Mouse (Mus musculus): ENCODE data around the gene Il2ra. TPM values are rescaled to one million over a fixed set of nuclear protein-coding genes. Genes with fewer than 3 reads are reported as not detected.
A peak's percentile ranks its signal among the peaks of the same experiment; 100 is the strongest.

Il2ra gene
- total RNA-seq, 2 experiments from 2014 or later = 0.12 TPM; not detected in 1

DNA sequence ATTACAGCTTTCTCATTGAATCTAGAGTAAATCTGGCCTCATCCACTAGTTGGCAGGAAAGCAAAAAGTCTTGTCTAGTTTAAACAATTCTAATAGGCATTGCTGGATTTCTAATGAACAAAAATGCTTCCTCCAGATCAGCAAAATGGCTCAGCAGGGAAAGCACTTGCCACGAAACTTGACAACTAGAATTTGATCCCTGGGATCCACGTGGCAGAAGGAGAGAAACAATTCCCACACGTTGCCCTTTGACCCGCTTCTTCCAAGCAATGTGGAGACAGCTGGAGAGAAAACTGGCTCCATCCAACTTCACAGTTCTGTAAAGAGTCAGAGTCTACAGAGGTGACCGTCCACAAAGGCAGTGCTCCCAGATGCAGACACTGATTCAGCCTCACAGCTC lies 56.4 kb downstream of the Il2ra start:
- no peak for DNase-seq (ENCODE audit: extremely low spot score in 1 of 2, low spot score in 1 of 2)

DNA sequence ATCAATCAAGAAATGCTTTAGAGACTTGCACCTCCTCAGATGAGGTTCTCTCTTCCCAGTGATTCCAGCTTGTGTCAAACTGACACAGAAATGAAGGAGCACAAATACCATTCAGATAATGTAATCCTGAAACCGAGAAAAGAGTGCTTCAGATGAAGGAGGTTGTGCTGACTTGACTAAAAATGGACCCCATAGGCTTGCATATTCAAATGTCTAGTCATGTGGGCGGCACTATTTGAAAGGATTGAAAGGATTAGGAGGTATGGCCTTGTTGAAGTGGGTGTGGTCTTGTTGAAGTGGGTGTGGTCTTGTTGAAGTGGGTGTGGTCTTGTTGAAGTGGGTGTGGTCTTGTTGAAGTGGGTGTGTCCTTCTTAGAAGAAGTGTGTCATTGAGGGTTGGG lies 57.3 kb downstream of the Il2ra start:
- no peak for DNase-seq (ENCODE audit: extremely low spot score in 1 of 2, low spot score in 1 of 2)

DNA sequence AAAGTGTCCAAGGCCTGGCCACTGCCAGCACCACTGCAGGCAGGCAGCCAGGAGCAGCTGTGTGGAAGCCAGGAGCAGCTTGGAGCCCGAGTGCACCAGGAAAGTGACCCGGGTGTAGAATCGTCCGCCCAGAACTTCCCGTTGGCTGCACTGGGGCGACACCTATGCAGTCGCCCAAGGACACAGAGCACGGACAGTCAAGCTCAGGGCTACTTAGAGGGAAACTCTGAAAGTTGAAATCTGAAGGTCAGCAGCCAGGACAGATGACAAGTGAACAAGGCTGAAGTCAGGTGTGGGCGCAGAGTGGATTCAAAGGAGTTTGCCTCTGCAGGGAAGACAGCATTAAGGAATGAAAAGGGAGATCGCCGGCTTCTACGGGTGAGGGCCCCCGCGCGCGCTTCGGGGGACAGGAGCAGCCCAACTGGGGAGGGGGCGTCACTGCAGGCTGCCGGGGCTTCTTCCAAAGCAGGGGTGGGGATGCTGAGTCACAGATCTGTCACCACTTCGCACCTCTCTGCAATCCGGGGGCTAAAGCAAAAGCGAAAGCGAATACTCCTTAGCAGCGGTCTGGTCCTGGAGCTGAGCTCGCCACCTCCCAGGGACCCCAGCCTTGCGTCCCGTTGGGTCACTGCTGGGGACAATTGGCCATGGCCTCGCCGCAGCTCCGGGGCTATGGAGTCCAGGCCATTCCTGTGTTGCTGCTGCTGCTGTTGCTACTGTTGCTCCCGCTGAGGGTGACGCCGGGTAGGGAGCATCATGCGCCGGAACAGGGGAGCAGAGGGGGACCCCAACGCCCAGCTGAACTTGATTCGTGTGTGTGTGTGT lies 62.8 kb downstream of the Il2ra start, which contains the start of gene Il15ra:
TSS of gene Il15ra (plus strand) at position 90 of the 825 bp plus-strand sequence.
- peak; percentile 23 to 51 for DNase-seq (ENCODE audit: extremely low spot score in 1 of 2, low spot score in 1 of 2)

DNA sequence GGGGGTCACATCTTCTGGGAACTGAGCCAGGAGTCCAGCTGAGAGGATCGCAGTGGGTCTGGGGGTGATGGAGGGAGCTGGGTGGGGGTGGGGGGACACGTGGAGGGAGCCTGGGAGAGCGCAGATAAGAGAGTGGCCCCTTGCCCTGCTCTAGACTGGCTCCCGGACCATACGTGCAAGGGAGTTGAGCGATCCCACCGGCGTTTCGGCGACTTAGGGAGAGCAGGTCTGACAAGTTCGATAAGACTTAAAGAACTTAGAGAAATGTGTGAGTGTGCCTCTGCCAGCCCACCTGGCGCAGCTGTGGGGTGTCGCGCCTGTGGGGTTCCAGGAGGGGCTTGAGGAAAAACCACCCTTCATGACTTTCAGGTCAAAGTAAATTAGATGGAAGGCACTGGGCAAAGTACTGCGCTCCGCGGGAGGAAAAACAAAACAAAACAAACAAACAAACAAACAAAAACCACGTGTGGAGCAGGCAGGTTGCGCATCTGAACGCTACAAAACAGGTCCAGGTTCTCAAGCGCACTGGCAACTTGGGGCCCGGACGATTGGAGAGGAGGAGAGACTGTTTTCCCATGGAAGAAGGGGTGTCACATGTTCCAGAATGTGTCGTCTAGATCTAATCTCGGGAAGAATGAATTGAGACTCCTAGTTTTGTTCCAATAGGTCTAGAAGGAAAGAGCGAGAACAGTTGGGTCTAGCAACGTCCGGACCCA lies 63.6 kb downstream of the Il2ra start:
- DNase-seq (ENCODE audit: extremely low spot score in 1 of 2, low spot score in 1 of 2) = no peak

DNA sequence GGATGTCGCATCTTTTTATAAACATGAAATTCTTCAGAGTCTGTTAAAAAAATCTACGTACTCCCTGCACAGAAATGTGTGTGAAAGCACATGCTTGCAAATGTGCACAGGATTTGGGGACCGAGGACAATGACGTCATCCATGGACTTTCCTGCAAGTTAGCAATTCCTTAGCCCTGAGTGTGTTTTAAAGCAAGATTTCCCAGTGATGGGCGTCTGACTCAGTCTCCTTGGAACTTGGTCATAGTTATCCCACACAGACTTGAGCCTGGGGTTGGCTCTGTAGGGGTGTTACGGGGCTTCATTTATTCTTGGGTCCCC lies 64.1 kb downstream of the Il2ra start:
- DNase-seq (ENCODE audit: extremely low spot score in 1 of 2, low spot score in 1 of 2) = no peak

DNA sequence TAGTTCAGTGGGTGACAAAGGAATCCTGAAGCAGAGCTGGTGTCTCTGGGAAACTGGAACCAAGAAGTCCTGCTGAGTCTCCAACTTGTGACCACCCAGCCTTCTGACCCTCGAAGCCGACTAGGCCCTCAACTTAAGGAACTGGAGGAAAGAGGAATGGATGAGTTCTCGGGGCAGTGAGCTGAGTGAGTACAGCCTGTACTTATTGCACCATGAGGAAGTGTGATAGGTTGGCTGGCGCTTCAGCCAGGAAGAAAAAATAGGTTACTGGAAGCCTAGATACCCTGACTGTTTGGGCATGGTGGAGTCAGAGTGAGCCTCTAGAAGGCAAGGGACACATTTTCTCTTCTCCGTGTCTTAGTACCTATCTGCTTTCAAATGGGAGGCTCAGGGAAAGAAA lies 65.9 kb downstream of the Il2ra start:
- no peak for DNase-seq (ENCODE audit: extremely low spot score in 1 of 2, low spot score in 1 of 2)

DNA sequence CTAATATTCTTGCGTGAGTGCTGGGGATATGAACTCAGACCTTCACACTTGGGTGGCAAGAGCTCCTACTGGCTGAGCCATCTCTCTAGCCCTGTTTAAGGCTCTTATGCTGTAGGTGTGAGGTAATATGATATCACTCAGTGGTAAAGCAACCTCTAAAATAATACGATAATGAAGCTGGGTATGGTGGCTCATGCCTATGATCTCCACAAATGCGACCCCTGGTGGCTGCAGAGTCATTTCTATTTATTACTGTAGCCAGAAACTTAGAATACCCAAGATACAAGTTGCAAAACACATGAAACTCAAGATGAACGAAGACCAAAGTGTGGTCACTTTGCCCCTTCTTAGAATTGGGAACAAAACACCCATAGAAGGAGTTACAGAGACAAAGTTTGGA lies 67.5 kb downstream of the Il2ra start:
- DNase-seq (ENCODE audit: extremely low spot score in 1 of 2, low spot score in 1 of 2) = peak in 1 of 2 experiments; percentile 49

DNA sequence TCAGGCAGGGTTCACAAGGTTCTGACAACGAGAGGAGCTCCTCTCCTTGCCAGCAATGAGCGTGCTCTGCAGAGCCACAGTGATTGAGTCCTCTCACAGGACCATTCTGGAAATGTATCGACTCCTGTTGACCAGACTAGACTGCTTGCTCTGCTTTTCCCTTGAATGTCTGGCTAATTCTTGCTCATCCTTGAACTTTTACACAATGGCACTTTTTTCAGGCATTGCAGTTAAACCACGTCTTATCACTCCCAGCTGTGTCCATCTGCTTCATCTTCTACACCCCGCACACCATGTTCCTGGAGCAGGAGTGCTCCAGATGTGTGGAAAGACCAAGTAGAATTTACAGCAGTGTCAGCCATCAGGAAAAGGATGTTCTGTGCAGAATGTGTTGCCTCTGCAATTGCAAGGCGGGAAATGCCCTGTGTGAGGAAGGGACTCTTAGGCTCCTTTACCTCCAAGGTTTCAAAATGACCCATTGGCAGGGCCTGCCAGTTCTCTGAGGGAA lies 69.9 kb downstream of the Il2ra start:
- no peak for DNase-seq (ENCODE audit: extremely low spot score in 1 of 2, low spot score in 1 of 2)

DNA sequence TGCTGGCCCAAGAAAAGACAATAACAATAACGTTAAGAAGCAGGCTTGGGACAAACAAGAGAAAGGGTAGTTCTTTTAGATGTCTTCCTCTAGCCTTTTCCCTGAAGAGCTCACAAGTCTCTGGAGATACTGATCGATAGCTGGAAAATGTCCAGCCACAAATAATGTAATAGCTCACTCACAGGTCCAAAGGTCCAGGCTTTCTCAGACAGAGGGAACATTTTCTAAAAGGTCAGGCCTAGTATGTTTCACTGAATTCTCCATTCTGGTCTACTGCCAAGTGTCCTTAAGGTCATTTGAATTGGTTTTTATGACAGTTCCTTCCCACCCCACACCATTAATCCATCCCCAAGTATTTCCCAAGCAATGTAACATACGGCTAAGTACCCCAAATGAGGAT lies 70.4 kb downstream of the Il2ra start:
- DNase-seq (ENCODE audit: extremely low spot score in 1 of 2, low spot score in 1 of 2) = no peak

DNA sequence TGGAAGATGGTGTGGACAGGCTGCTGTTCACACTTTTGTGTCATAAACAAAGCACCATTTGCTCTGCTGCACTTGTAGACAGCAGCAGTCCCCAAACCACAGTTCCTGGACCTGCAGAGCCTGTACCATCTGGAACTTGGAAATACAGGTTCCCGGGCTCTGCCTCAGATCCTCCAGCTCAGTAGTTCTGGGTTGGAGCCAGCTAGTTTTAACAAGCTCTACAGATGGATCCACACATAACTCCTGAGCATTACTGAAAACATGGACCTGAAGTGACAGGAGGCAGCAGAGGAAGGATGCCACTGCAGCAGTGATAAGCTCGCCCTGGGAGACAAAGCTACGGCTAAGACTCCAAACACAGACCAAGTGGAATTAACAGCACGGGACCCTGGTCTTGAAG lies 71.9 kb downstream of the Il2ra start:
- DNase-seq (ENCODE audit: extremely low spot score in 1 of 2, low spot score in 1 of 2) = no peak

DNA sequence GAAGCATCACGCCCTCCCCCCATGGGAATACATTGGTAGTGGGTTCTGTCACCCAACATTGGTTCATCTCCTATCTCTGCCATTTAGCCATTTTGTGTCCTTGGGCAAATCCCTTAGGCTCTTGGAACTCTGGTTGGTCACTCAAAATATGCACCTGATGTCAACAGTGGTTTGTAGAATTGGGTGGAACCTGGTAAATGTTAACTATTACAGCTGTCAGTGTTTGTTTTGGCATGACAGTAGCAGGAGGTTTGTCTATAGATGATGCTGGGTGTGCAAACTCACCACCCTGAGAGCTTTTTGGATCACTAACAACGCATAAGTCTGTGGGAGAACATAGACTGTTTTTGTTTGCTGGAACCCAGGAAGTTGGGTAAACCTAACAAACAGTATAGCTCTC lies 76.0 kb downstream of the Il2ra start:
- DNase-seq (ENCODE audit: extremely low spot score in 1 of 2, low spot score in 1 of 2) = no peak

DNA sequence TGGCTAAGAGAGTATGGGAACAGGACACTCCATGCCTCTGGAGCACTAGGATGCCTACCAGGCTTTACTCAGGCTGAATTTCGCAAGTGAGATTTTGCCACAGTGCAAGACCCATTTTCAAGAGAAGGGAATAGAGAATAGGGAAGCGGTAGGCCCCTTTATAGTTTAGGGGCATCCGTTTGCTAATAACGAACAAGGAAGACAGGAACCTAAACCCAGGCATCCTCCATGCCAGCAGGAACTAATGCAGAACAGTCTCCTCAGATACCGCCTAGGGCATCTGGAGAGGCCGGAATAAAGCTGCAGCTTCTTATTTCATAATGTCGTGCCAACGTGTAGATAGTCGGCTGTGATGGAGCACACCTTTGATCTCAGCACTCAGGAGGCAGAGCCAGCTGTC lies 80.0 kb downstream of the Il2ra start:
- no peak for DNase-seq (ENCODE audit: extremely low spot score in 1 of 2, low spot score in 1 of 2)

DNA sequence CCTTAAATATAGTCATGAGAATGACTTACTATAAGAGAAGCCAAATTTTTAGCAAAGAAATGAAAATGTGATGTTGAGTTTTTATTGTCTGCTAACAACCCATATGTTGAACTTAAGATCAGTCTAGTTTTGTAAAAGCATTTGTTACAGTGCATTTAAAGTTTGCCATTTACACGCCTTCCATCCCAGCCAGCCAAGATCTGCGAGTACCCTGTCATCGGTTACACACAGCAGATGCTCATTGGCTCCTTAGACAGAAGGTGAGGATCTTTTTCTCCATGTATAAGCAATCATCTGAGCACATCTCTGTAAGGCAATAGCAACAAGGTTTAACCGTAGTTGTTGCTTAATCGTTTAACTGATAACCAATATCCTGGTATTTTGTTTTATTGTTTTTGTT lies 85.0 kb downstream of the Il2ra start:
- no peak for DNase-seq (ENCODE audit: extremely low spot score in 1 of 2, low spot score in 1 of 2)

DNA sequence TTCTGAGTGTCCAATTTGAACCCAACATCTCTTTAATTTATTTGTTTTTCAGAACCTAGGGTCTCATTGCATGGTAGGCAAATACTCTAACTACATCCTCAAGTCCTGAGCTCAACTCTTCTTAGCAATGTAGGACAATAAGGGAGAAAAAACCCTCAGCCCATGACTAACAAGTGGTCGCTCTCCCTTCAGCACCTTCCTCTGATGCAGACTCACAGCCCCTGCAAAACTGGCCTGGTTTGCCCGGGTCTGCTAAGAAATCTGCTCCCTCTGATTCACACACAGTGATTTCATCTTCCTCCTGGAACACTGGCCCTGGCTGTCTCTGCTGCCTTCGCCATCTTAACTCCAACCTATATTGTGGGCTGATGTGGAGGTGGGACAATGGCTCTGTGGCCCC lies 86.5 kb downstream of the Il2ra start:
- no peak for DNase-seq (ENCODE audit: extremely low spot score in 1 of 2, low spot score in 1 of 2)

DNA sequence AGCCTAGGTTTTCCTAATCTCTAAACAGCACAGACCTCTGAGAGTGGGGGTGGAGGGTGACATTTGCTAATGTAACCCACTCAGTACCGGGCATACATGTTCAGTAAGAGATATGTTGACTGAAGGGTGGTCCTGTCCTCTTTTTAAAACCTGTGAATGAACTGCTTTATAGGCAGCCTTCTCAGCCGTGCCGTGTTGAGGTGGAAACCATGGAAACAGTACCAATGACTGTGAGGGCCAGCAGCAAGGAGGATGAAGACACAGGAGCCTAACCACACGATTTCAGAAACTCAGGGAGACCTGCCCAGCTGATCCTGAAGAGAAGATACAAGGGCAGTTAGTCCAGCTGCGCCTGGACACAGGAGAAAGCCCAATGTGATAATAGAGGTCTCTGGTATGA lies 90.4 kb downstream of the Il2ra start:
- no peak for DNase-seq (ENCODE audit: extremely low spot score in 1 of 2, low spot score in 1 of 2)

DNA sequence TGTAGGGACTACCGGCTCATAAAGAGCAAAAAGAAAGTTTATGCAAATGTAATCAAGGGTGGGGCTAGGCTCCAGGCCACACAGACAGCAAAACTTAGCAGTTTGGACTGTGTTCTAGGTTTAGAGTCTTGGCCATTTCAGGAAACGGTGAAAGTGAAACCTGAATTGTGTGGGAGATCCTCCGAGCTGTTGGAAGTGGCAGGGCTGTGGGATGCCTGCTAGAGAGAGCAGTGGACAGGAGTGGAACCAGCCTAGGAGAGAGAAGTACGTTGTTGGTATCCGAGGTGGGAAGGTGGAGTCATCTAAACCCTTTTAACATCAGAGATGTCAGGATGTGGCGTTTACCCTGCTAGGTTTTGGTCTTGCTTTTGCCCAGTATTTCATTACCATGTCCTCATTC lies 93.2 kb downstream of the Il2ra start:
- DNase-seq (ENCODE audit: extremely low spot score in 1 of 2, low spot score in 1 of 2) = no peak

DNA sequence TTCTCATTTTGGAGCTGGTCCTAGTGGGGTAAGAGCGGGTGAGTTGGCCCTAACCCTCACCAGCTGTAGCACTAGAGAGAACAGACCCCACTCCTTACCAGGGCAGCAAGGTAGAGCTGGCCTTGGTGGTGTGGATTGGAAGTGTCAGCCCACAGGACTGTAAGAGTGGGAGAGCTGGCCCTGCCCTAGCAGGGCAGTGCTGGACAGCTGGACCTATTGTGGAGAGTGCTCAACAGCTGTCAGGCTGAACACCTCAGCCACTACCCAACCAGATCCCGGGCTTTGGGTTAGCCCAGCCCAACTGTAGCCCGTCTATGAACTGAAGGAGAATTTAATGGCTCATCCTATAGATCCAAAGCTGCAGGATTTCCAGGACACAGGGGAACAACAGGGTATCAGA lies 96.2 kb downstream of the Il2ra start:
- no peak for DNase-seq (ENCODE audit: extremely low spot score in 1 of 2, low spot score in 1 of 2)

DNA sequence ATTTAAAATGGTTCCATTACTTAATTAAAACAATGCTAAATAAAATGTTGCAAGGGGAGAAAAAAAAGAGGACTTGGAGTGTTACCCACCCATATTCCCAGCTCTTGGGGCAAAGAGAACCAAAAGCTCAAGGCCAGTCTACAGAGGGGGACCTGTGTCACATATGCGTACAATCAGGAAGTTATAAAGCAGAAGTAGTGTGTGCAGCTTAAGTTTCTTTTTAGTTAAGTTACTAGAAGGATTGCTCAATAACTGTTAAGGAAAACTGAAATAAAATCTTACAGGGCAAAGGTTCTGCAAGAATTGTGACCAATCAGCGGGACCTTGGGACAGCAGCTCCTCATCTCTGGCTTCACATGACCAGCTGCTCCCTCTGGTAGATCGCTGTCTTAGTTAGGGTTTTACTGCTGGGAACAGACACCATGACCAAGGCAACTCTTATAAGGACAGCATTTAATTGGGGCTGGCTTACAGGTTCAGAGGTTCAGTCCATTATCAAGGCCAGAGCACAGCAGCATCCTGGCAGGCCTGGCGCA lies 97.0 kb downstream of the Il2ra start:
- DNase-seq (ENCODE audit: extremely low spot score in 1 of 2, low spot score in 1 of 2) = no peak

Measured in layer of hippocampus, postnatal 25 days (tissue).